Mouse (Mus musculus) lung, postnatal 0 days (tissue): ENCODE measurements around the gene Ptpn12. TPM values are rescaled to one million over a fixed set of nuclear protein-coding genes. Genes with fewer than 3 reads are reported as not detected.

ENCODE experiments used
- ATAC-seq: fragments of 200-750 bp; cut with Nextera tagmentation; 2 replicates; pipeline ENCODE4 v1.8.0; 2017; ENCODE audit warnings: moderate library complexity
- DNase-seq: peaks from one replicate; pipeline ENCODE4 v3.0.0-alpha.2; 2016; ENCODE audit warnings: low spot score
- H3K27ac ChIP-seq: fragments of 300-500 bp; sonication (generic); 2 replicates; pipeline ENCODE4 v1.5.1; 2014; ENCODE audit warnings: antibody characterized with exemption, mild to moderate bottlenecking, low read length, mixed read lengths
- H3K27me3 ChIP-seq: fragments of 300-500 bp; sonication (generic); replicated peaks from 2 replicates; pipeline ENCODE4 v1.6.1; 2014; ENCODE audit warnings: low read length, mixed read lengths; ENCODE audit not compliant: insufficient read depth
- H3K36me3 ChIP-seq: fragments of 300-500 bp; sonication (generic); 2 replicates; pipeline ENCODE4 v1.6.1; 2014; ENCODE audit warnings: low read length, mixed read lengths; ENCODE audit not compliant: insufficient read depth
- H3K4me1 ChIP-seq: fragments of 300-500 bp; sonication (generic); 2 replicates; pipeline ENCODE4 v1.6.1; 2014; ENCODE audit warnings: antibody characterized with exemption, low read depth, low read length, mixed read lengths; ENCODE audit not compliant: insufficient read depth
- H3K4me2 ChIP-seq: fragments of 300-500 bp; sonication (generic); replicated peaks from 2 replicates; pipeline ENCODE4 v1.6.1; 2014; ENCODE audit warnings: low read depth, mild to moderate bottlenecking, low read length, moderate library complexity, mixed read lengths
- H3K4me3 ChIP-seq: fragments of 300-500 bp; sonication (generic); 2 replicates; pipeline ENCODE4 v1.5.1; 2014; ENCODE audit warnings: low read depth, low read length
- H3K9ac ChIP-seq: fragments of 300-500 bp; sonication (generic); replicated peaks from 2 replicates; pipeline ENCODE4 v1.6.1; 2014; ENCODE audit warnings: low read depth, mild to moderate bottlenecking
- H3K9me3 ChIP-seq: fragments of 300-500 bp; sonication (generic); 2 replicates; pipeline ENCODE4 v1.6.1; 2016; ENCODE audit warnings: low read length, mixed read lengths
- CTCF ChIP-seq: IDR thresholded peaks from 2 replicates; pipeline ENCODE4 v1.5.1; 2016; ENCODE audit warnings: antibody characterized with exemption, mild to moderate bottlenecking
- EP300 ChIP-seq: IDR thresholded peaks from 2 replicates; pipeline ENCODE4 v1.6.1; 2016; ENCODE audit warnings: antibody characterized with exemption, mild to moderate bottlenecking, control low read depth
- WGBS: fragments of 180-500 bp; shearing (Covaris S2); extraction: QIAGEN DNeasy Blood & Tissue Kit; methylation state at CpG from one replicate; pipeline ENCODE4 v1.1.7; 2014; 5-methylcytosine and 5-hydroxymethylcytosine counted together
- polyA plus RNA-seq: library from polyadenylated mRNA; unstranded; fragments of >200 nt; fragmentation: Nextera tagmentation; extraction: Ambion mirVana; gene quantifications from 2 replicates; pipeline ENCODE4 v1.2.1, GENCODE M21; 2015

Gene Ptpn12
- polyA plus RNA-seq, 1 experiment from 2014 or later, result 31.1 TPM

DNA sequence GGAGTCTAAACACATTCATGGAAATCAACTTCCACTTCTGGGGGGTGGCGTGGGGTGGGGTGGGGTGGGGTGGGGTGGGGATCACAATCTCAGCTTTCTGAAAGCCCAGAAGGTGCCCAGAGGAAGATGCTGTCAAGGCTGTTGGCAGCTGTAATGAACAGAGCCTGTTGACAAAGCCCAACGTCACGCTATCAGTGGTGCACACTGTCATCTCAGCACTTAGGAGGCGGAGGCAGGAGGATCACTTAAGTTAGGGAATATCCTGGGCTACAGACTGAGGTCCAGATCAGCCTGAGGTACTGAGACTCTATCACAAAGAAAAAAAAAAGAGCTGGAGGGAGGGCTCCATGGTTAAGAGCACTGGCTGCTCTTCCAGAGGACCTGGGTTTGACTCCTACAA is 81.0 kb downstream of the Ptpn12 start:
- TF ChIP-seq EP300 (no peak), CTCF (no peak)
- no peak for DNase-seq
- Histone ChIP-seq H3K9ac (no peak overlapping the region), H3K9me3 (no peaks in the 10 kb centered on the region), H3K36me3 (no peaks in the 10 kb centered on the region), H3K4me3 (no peak overlapping the region), H3K4me1 (no peaks in the 10 kb centered on the region), H3K27me3 (no peaks in the 10 kb centered on the region), H3K4me2 (no peak overlapping the region), H3K27ac (no peak overlapping the region)
- 78% methylated on average over 4 of the region's 4 CpGs for WGBS
- ATAC-seq, result no peak

- TF ChIP-seq EP300 (no peak), CTCF (no peak)
- H3K4me3 ChIP-seq, result no peak overlapping the region
- H3K4me2 ChIP-seq, result no peak overlapping the region
- H3K9me3 ChIP-seq, result no peaks in the 10 kb centered on the region
- ATAC-seq (no peak), DNase-seq (no peak)
- H3K27me3 ChIP-seq, result no peaks in the 10 kb centered on the region
- no peaks in the 10 kb centered on the region for H3K36me3 ChIP-seq
- no peak overlapping the region for H3K27ac ChIP-seq
- no peak overlapping the region for H3K9ac ChIP-seq
- 42% methylated on average over 6 of the region's 7 CpGs for WGBS
- no peaks in the 10 kb centered on the region for H3K4me1 ChIP-seq
These were observed 81.7 kb downstream of the Ptpn12 start for GRCm38 (mm10) chr5:20973999-20974398.

DNA sequence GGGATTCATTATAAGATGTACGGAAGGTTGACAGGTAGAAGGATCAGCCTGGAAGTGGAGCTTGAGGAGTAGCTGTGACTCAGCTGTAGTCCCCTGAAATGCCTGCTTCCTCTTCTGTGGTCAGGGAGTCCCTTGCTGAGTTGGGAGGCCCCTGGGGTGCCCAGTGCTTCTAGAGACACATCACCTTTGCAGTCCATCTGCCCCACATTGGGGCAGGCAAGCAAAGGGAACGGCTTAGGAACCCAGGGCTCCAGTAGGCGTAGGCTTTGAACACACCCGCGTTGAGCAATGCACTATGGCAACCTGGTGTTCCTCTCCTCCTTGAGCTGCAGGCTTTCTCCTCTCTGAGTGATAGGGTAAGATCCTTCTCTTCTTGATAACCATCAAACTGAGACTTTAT is 82.6 kb downstream of the Ptpn12 start:
- no peak for TF ChIP-seq CTCF
- no peak for TF ChIP-seq EP300
- Histone ChIP-seq H3K27me3 (no peaks in the 10 kb centered on the region), H3K4me1 (no peaks in the 10 kb centered on the region), H3K36me3 (no peaks in the 10 kb centered on the region), H3K4me2 (no peak overlapping the region), H3K9me3 (no peaks in the 10 kb centered on the region), H3K9ac (no peak overlapping the region), H3K4me3 (no peak overlapping the region), H3K27ac (no peak overlapping the region)
- ATAC-seq (no peak), DNase-seq (no peak)
- 71% methylated on average over 5 of the region's 5 CpGs for WGBS

- DNase-seq, result peak; percentile 62
These were observed 86.7 kb downstream of the Ptpn12 start for GRCm38 (mm10) chr5:20968963-20969362.

DNA sequence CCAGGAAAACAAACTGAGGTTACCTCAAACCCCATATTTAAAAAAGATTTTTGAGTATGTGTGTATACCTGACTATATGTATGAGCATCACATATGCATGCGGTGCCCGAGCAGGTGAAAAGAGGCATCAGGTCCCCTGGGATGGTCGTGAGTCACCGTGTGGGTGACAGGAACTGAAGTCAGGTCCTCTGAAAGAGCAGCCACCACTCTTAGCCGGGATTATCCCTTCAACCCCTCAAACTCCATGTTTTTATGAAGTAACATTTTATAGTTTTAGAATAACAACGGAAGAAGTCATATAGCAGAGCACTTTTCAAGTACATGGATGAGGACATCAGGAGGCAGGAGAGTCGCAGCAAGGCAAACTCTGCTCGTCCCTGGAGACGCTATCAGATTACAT is 87.2 kb downstream of the Ptpn12 start:
- TF ChIP-seq EP300 (no peak), CTCF (no peak)
- H3K27me3 ChIP-seq, result no peaks in the 10 kb centered on the region
- no peak for ATAC-seq
- H3K4me3 ChIP-seq, result no peak overlapping the region
- H3K36me3 ChIP-seq, result no peaks in the 10 kb centered on the region
- H3K4me2 ChIP-seq, result no peak overlapping the region
- no peaks in the 10 kb centered on the region for H3K4me1 ChIP-seq
- DNase-seq, result no peak
- H3K27ac ChIP-seq, result no peak overlapping the region
- WGBS, result 64% methylated on average over 9 of the region's 9 CpGs
- no peak overlapping the region for H3K9ac ChIP-seq
- no peaks in the 10 kb centered on the region for H3K9me3 ChIP-seq

More at GRCm38 (mm10) chr5:20968963-20969362, 86.7 kb downstream of the Ptpn12 start:
- H3K27me3 ChIP-seq, result no peaks in the 10 kb centered on the region
- no peak overlapping the region for H3K27ac ChIP-seq
- no peak overlapping the region for H3K4me3 ChIP-seq
- H3K9me3 ChIP-seq, result no peaks in the 10 kb centered on the region
- TF ChIP-seq EP300 (no peak), CTCF (peak; percentile 64)
- H3K4me1 ChIP-seq, result no peaks in the 10 kb centered on the region
- no peak overlapping the region for H3K4me2 ChIP-seq
- H3K36me3 ChIP-seq, result no peaks in the 10 kb centered on the region
- 56% methylated on average over 9 of the region's 9 CpGs for WGBS
- no peak overlapping the region for H3K9ac ChIP-seq
- no peak for ATAC-seq

DNA sequence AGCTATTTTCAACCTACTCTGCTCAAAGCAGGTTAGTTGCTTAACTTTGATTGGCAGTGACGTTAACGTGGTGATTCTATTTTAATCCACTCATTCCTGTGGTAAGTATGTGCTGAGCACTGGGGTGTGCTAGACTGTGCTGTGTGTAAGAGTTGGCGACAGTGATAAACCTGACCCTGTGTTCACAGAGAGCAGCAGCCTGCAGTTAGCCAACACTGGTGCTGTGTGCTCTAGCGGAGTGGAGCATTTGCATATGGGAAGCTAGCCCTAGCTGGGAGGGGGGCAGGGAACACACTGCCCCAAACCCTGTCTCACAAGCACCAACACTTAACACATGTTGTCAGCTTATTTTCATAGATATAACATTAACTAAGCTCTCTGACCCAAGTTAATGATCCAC is 87.8 kb downstream of the Ptpn12 start:
- Histone ChIP-seq H3K36me3 (no peaks in the 10 kb centered on the region), H3K9me3 (no peaks in the 10 kb centered on the region), H3K4me1 (no peaks in the 10 kb centered on the region), H3K27ac (no peak overlapping the region), H3K4me3 (no peak overlapping the region), H3K27me3 (no peaks in the 10 kb centered on the region), H3K9ac (no peak overlapping the region), H3K4me2 (no peak overlapping the region)
- TF ChIP-seq CTCF (no peak), EP300 (no peak)
- DNase-seq (no peak), ATAC-seq (peak; percentile 70)
- 32% methylated on average over 4 of the region's 4 CpGs for WGBS

GRCm38 (mm10) chr5:20964446-20964845 is 91.3 kb downstream of the Ptpn12 start:
- WGBS, result 90% methylated on average over 6 of the region's 6 CpGs
- Histone ChIP-seq H3K4me1 (no peaks in the 10 kb centered on the region), H3K36me3 (no peaks in the 10 kb centered on the region)

More at GRCm38 (mm10) chr5:20964446-20964845, 91.3 kb downstream of the Ptpn12 start:
- H3K27ac ChIP-seq, result no peak overlapping the region
- no peak for DNase-seq
- no peaks in the 10 kb centered on the region for H3K27me3 ChIP-seq
- no peaks in the 10 kb centered on the region for H3K9me3 ChIP-seq
- H3K4me2 ChIP-seq, result no peak overlapping the region
- ATAC-seq, result no peak
- TF ChIP-seq CTCF (no peak), EP300 (no peak)
- no peak overlapping the region for H3K9ac ChIP-seq
- no peak overlapping the region for H3K4me3 ChIP-seq
